In genomic region chr14:85835494-85835893, GRCm38 (mm10) we compare ENCODE assay signal across 25 mouse cellular contexts.
DNase-seq lines count a peak whose midpoint lies in the region; ATAC-seq and TF ChIP-seq lines count a peak whose summit lies in the region.
"Had no signal": no experiment of that assay in that cellular context is flagged by ENCODE, and none has a peak within 500 bp of the region (broad histone marks: within the 10 kb centered on the region; RNA-seq: fewer than 3 reads in every experiment).

No protein-coding gene starts in this region.

- peak; percentile 24 for DNase-seq in embryo, embryonic 11 days
- DNase-seq in embryo, embryonic 9.5 days (ENCODE audit: extremely low spot score): no peak
- DNase-seq in kidney, postnatal 0 days (ENCODE audit: low spot score): peak; percentile 9
- no peak for DNase-seq in kidney, postnatal 4 days
- peak; percentile 70 for DNase-seq in lung, embryonic 14.5 days
- DNase-seq in lung, postnatal 25 days (ENCODE audit: low spot score): no peak
- DNase-seq in MEL (ENCODE audit: low read depth, low spot score): peak; percentile 43
- DNase-seq in heart, adult 8-10 months (ENCODE audit: low spot score): no peak
- DNase-seq: adrenal gland, adult 2 months; adrenal gland, postnatal 10 days; adrenal gland, postnatal 25 days; cerebellum, adult 11 months; cerebellum, adult 18-20 months; cerebellum, adult 8-10 months; cerebellum, adult 9-11 months; cerebellum, postnatal 14 days; cerebellum, postnatal 36 days had no signal

- no peak for ATAC-seq in kidney, postnatal 0 days (replicated peaks; ENCODE audit: low FRiP score, low read depth)
- ATAC-seq in lung, embryonic 14.5 days (ENCODE audit: insufficient read depth): no peak
- ATAC-seq: forebrain, embryonic 14.5 days; forebrain, embryonic 16.5 days had no signal

- H3K27ac ChIP-seq in kidney, postnatal 0 days: no peak overlapping the region
- H3K27ac ChIP-seq in lung, embryonic 14.5 days (ENCODE audit: low read depth): no peak overlapping the region
- no peak overlapping the region for H3K27ac ChIP-seq in MEL (ENCODE audit: control insufficient read depth, low read depth, low read length)
- H3K27ac ChIP-seq: embryonic facial prominence, embryonic 13.5 days; embryonic facial prominence, embryonic 15.5 days; forebrain, embryonic 10.5 days; forebrain, embryonic 12.5 days had no signal

- H3K36me3 ChIP-seq in kidney, postnatal 0 days (ENCODE audit: insufficient read depth, low read length): no peaks in the 10 kb centered on the region
- H3K36me3 ChIP-seq in lung, embryonic 14.5 days (ENCODE audit: insufficient read depth): no peaks in the 10 kb centered on the region
- H3K36me3 ChIP-seq in MEL (ENCODE audit: control insufficient read depth in 1 of 2, insufficient read depth in 2 of 2, low read length in 2 of 2): no peaks in the 10 kb centered on the region
- H3K36me3 ChIP-seq: embryonic facial prominence, embryonic 13.5 days; embryonic facial prominence, embryonic 15.5 days; forebrain, embryonic 10.5 days; forebrain, embryonic 12.5 days; G1E had no signal

- no peaks in the 10 kb centered on the region for H3K27me3 ChIP-seq in kidney, postnatal 0 days (ENCODE audit: insufficient read depth, low read length)
- no peaks in the 10 kb centered on the region for H3K27me3 ChIP-seq in lung, embryonic 14.5 days (ENCODE audit: insufficient read depth, low read length)
- no peaks in the 10 kb centered on the region for H3K27me3 ChIP-seq in MEL (ENCODE audit: control insufficient read depth in 1 of 2, insufficient read depth in 2 of 2, low read length in 2 of 2)
- H3K27me3 ChIP-seq: embryonic facial prominence, embryonic 13.5 days; embryonic facial prominence, embryonic 15.5 days; forebrain, embryonic 12.5 days had no signal

- H3K4me1 ChIP-seq in kidney, postnatal 0 days (replicated peaks; ENCODE audit: insufficient read depth, low read length): no peaks in the 10 kb centered on the region
- no peaks in the 10 kb centered on the region for H3K4me1 ChIP-seq in lung, embryonic 14.5 days (ENCODE audit: insufficient read depth)
- no peaks in the 10 kb centered on the region for H3K4me1 ChIP-seq in MEL (ENCODE audit: control insufficient read depth in 1 of 2, insufficient read depth in 2 of 2, low read length in 2 of 2)
- H3K4me1 ChIP-seq: embryonic facial prominence, embryonic 13.5 days; embryonic facial prominence, embryonic 15.5 days; forebrain, embryonic 10.5 days; forebrain, embryonic 12.5 days had no signal

- TF ChIP-seq CTCF in kidney, postnatal 0 days (IDR thresholded peaks at IDR 0.05; ENCODE audit: low read depth): no peak
- TF ChIP-seq CTCF in lung, embryonic 14.5 days (IDR thresholded peaks at IDR 0.05; ENCODE audit: low read depth): no peak
- no peak for TF ChIP-seq CTCF in MEL (IDR thresholded peaks at IDR 0.05 in 2 of 3, conservative IDR thresholded peaks at IDR 0.05 in 1 of 3; ENCODE audit: control insufficient read depth in 1 of 3, insufficient read depth in 1 of 3, low read depth in 2 of 3, low read length in 3 of 3, poor library complexity in 1 of 3, severe bottlenecking in 1 of 3)

- no peak for TF ChIP-seq EP300 in MEL (IDR thresholded peaks at IDR 0.05; ENCODE audit: low read depth in 1 of 2, low read length in 2 of 2)

- 83% methylated on average over 2 of the region's 2 CpGs for WGBS in kidney, postnatal 0 days
- WGBS in lung, embryonic 14.5 days: 77% methylated on average over 2 of the region's 2 CpGs

- TF ChIP-seq POLR2A in MEL (IDR thresholded peaks at IDR 0.05; ENCODE audit: control insufficient read depth in 1 of 2, insufficient read depth in 1 of 2, low read depth in 1 of 2, low read length in 2 of 2, poor library complexity in 1 of 2): no peak

- no peaks in the 10 kb centered on the region for H3K9me3 ChIP-seq in kidney, postnatal 0 days (replicated peaks; ENCODE audit: low read length)
- H3K9me3 ChIP-seq in lung, embryonic 14.5 days (ENCODE audit: low read depth, low read length): no peaks in the 10 kb centered on the region
- H3K9me3 ChIP-seq in MEL (replicated peaks; ENCODE audit: insufficient read depth, low read length): no peaks in the 10 kb centered on the region
- H3K9me3 ChIP-seq: embryonic facial prominence, embryonic 13.5 days; embryonic facial prominence, embryonic 15.5 days; forebrain, embryonic 10.5 days; forebrain, embryonic 12.5 days had no signal

- no peaks in the 10 kb centered on the region for H3K79me2 ChIP-seq in MEL (ENCODE audit: control insufficient read depth, insufficient read depth, low read length, poor library complexity)

- H3K4me3 ChIP-seq in kidney, postnatal 0 days (replicated peaks; ENCODE audit: low read depth, low read length): no peak overlapping the region
- H3K4me3 ChIP-seq in lung, embryonic 14.5 days (ENCODE audit: low read depth, low read length): no peak overlapping the region
- no peak overlapping the region for H3K4me3 ChIP-seq in MEL (ENCODE audit: control insufficient read depth in 1 of 2, insufficient read depth in 1 of 2, low read depth in 2 of 2, low read length in 2 of 2)
- H3K4me3 ChIP-seq: embryonic facial prominence, embryonic 13.5 days; embryonic facial prominence, embryonic 15.5 days; erythroblast, embryonic 14.5 days; forebrain, embryonic 10.5 days; forebrain, embryonic 12.5 days had no signal

- no peak overlapping the region for H3K4me2 ChIP-seq in kidney, postnatal 0 days (ENCODE audit: low read length)
- no peak overlapping the region for H3K4me2 ChIP-seq in lung, embryonic 14.5 days
- H3K4me2 ChIP-seq: embryonic facial prominence, embryonic 13.5 days; embryonic facial prominence, embryonic 15.5 days; forebrain, embryonic 12.5 days had no signal

- no peak for TF ChIP-seq RAD21 in MEL (IDR thresholded peaks at IDR 0.05; ENCODE audit: low read depth, low read length)

- no peak overlapping the region for H3K9ac ChIP-seq in kidney, postnatal 0 days (ENCODE audit: low read depth, low read length)
- H3K9ac ChIP-seq in lung, embryonic 14.5 days: no peak overlapping the region
- H3K9ac ChIP-seq in MEL (ENCODE audit: control insufficient read depth, low read depth, low read length, poor library complexity, severe bottlenecking): no peak overlapping the region
- H3K9ac ChIP-seq: embryonic facial prominence, embryonic 13.5 days; embryonic facial prominence, embryonic 15.5 days; forebrain, embryonic 12.5 days had no signal

TF ChIP-seq in MEL, 35 proteins besides CTCF, POLR2A, EP300 and RAD21:
- TF ChIP-seq SIN3A (IDR thresholded peaks at IDR 0.05; ENCODE audit: low read length) (no peak), ZNF384 (IDR thresholded peaks at IDR 0.05; ENCODE audit: low read depth, low read length) (peak; percentile 91), MAX (IDR thresholded peaks at IDR 0.05; ENCODE audit: low read length) (no peak), BHLHE40 (IDR thresholded peaks at IDR 0.05; ENCODE audit: borderline replicate concordance, low read depth, low read length) (no peak)

Comparison
In these comparisons a context has a peak if more than half of its experiments do, and no peak if none do; other contexts are left out.
1. DNase-seq: peak in embryo, embryonic 11 days (single experiment), kidney, postnatal 0 days (single experiment), lung, embryonic 14.5 days (single experiment) and MEL (single experiment); none in embryo, embryonic 9.5 days (single experiment), kidney, postnatal 4 days (0 of 2), lung, postnatal 25 days (single experiment) and heart, adult 8-10 months (single experiment).